Mouse (Mus musculus) embryonic fibroblast, embryonic 13.5 days (primary cell): ENCODE data around the gene Gigyf1.

ENCODE experiments used
- CTCF ChIP-seq: IDR thresholded peaks from 2 replicates; pipeline ENCODE4 v1.5.1; 2011; ENCODE audit warnings: mild to moderate bottlenecking, control low read depth, low read length, moderate library complexity, borderline replicate concordance; ENCODE audit not compliant: insufficient read depth
- POLR2A ChIP-seq: IDR thresholded peaks from 2 replicates; pipeline ENCODE4 v1.6.1; 2011; ENCODE audit warnings: low read depth, mild to moderate bottlenecking, control low read depth, low read length, moderate library complexity

DNA sequence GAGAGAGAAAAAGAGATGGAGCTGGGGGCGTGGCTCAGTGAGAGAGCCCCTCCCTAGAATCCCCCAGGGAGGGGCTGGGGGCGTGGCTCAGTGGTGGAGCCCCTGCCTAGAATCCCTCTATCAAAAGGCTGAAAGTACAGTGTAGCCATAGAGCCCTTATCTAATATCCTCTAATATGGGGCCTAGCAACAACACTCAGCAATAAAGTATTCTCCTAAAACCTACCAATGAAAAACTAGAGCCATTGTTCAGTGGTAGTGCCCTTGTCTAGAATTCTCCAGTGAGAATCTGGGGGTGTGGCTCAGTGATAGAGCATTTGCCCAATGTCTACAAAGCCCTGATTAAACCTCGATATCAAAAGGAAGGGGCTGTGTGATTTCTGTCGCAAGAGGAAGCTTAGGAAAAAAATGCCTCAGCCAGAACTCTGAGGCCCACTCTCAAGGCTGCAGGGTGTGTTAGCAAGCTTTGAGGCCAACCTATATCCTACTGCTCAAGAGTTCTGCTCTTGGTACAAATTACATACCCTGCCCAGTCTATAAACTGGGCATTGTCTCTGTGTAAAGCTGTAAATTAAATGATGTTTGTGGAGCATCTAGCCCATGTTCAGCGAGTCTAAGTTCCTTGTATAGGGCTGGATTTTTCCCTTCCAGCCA lies 46.0 kb upstream of the Gigyf1 start:
- TF ChIP-seq CTCF (no peak), POLR2A (no peak)
